Mouse (Mus musculus): ENCODE data around the gene Bcas3. TPM values are rescaled to one million over a fixed set of nuclear protein-coding genes. Genes with fewer than 3 reads are reported as not detected.

Gene Bcas3
- polyA plus RNA-seq, 2 experiments = 22.2 to 28.2 TPM

- 73% methylated on average over 15 of the region's 15 CpGs for WGBS
- H3K27ac ChIP-seq (replicated peaks; ENCODE audit: low read depth, low read length) = no peak overlapping the region
- no peak for ATAC-seq (ENCODE audit: low FRiP score, low read depth)
These were observed 225.1 kb downstream of the Bcas3 start for GRCm38 (mm10) chr11:85577816-85578645.

GRCm38 (mm10) chr11:85584086-85584485 lies 231.1 kb downstream of the Bcas3 start:
- H3K36me3 ChIP-seq (ENCODE audit: control insufficient read depth, insufficient read depth, low read length) = no peaks in the 10 kb centered on the region
- H3K4me1 ChIP-seq (ENCODE audit: control insufficient read depth, insufficient read depth, low read length) = no peaks in the 10 kb centered on the region
- H3K27ac ChIP-seq (replicated peaks; ENCODE audit: low read depth, low read length) = no peak overlapping the region
- H3K9ac ChIP-seq (ENCODE audit: low read depth, low read length, severe bottlenecking) = no peak overlapping the region
- ATAC-seq (ENCODE audit: low FRiP score, low read depth) (no peak), DNase-seq (ENCODE audit: low spot score) (no peak)
- no peak overlapping the region for H3K4me2 ChIP-seq (replicated peaks; ENCODE audit: low read depth, low read length, severe bottlenecking)
- WGBS = 19% methylated on average over 8 of the region's 8 CpGs
- H3K9me3 ChIP-seq (ENCODE audit: control insufficient read depth, low read length) = no peaks in the 10 kb centered on the region
- TF ChIP-seq POLR2A (IDR thresholded peaks at IDR 0.05; ENCODE audit: borderline replicate concordance, extremely low read depth, insufficient read depth, insufficient read length) = no peak
- no peak overlapping the region for H3K4me3 ChIP-seq (replicated peaks; ENCODE audit: low read length)
- H3K27me3 ChIP-seq (ENCODE audit: control insufficient read depth, insufficient read depth, low read length) = no peaks in the 10 kb centered on the region

More at GRCm38 (mm10) chr11:85577816-85578645, 225.1 kb downstream of the Bcas3 start:
- Histone ChIP-seq H3K36me3 (ENCODE audit: control insufficient read depth, insufficient read depth, low read length) (no peaks in the 10 kb centered on the region), H3K27me3 (ENCODE audit: control insufficient read depth, insufficient read depth, low read length) (no peaks in the 10 kb centered on the region), H3K4me1 (ENCODE audit: control insufficient read depth, insufficient read depth, low read length) (0 out of 2 replicates have a peak, but pooled peaks cover 3% of the 10 kb centered on the region), H3K9ac (ENCODE audit: low read depth, low read length, severe bottlenecking) (no peak overlapping the region), H3K9me3 (ENCODE audit: control insufficient read depth, low read length) (no peaks in the 10 kb centered on the region), H3K4me3 (replicated peaks; ENCODE audit: low read length) (no peak overlapping the region), H3K4me2 (replicated peaks; ENCODE audit: low read depth, low read length, severe bottlenecking) (no peak overlapping the region)
- no peak for DNase-seq (ENCODE audit: low spot score)
- TF ChIP-seq POLR2A (IDR thresholded peaks at IDR 0.05; ENCODE audit: borderline replicate concordance, extremely low read depth, insufficient read depth, insufficient read length) = no peak

- no peaks in the 10 kb centered on the region for H3K4me1 ChIP-seq (ENCODE audit: control insufficient read depth, insufficient read depth, low read length)
- no peaks in the 10 kb centered on the region for H3K36me3 ChIP-seq (ENCODE audit: control insufficient read depth, insufficient read depth, low read length)
- H3K27ac ChIP-seq (replicated peaks; ENCODE audit: low read depth, low read length) = no peak overlapping the region
- DNase-seq (ENCODE audit: low spot score) (no peak), ATAC-seq (ENCODE audit: low FRiP score, low read depth) (no peak)
- WGBS = 76% methylated on average over 3 of the region's 3 CpGs
- no peak overlapping the region for H3K4me3 ChIP-seq (replicated peaks; ENCODE audit: low read length)
- H3K9me3 ChIP-seq (ENCODE audit: control insufficient read depth, low read length) = no peaks in the 10 kb centered on the region
- no peak overlapping the region for H3K9ac ChIP-seq (ENCODE audit: low read depth, low read length, severe bottlenecking)
- H3K4me2 ChIP-seq (replicated peaks; ENCODE audit: low read depth, low read length, severe bottlenecking) = no peak overlapping the region
- TF ChIP-seq POLR2A (IDR thresholded peaks at IDR 0.05; ENCODE audit: borderline replicate concordance, extremely low read depth, insufficient read depth, insufficient read length) = no peak
- no peaks in the 10 kb centered on the region for H3K27me3 ChIP-seq (ENCODE audit: control insufficient read depth, insufficient read depth, low read length)
These were observed 240.7 kb downstream of the Bcas3 start for GRCm38 (mm10) chr11:85593636-85594035.

- ATAC-seq (ENCODE audit: low FRiP score, low read depth) = no peak
These were observed 246.3 kb downstream of the Bcas3 start for GRCm38 (mm10) chr11:85599251-85599650.

GRCm38 (mm10) chr11:85603546-85604322 lies 250.8 kb downstream of the Bcas3 start:
- 93% methylated on average over 3 of the region's 3 CpGs for WGBS
- no peak for ATAC-seq (ENCODE audit: low FRiP score, low read depth)
- no peak overlapping the region for H3K4me2 ChIP-seq (replicated peaks; ENCODE audit: low read depth, low read length, severe bottlenecking)
- no peaks in the 10 kb centered on the region for H3K36me3 ChIP-seq (ENCODE audit: control insufficient read depth, insufficient read depth, low read length)
- no peak overlapping the region for H3K27ac ChIP-seq (replicated peaks; ENCODE audit: low read depth, low read length)
- H3K27me3 ChIP-seq (ENCODE audit: control insufficient read depth, insufficient read depth, low read length) = no peaks in the 10 kb centered on the region
- DNase-seq (ENCODE audit: low spot score) = no peak
- H3K4me3 ChIP-seq (replicated peaks; ENCODE audit: low read length) = no peak overlapping the region
- no peak overlapping the region for H3K9ac ChIP-seq (ENCODE audit: low read depth, low read length, severe bottlenecking)
- no peaks in the 10 kb centered on the region for H3K9me3 ChIP-seq (ENCODE audit: control insufficient read depth, low read length)
- H3K4me1 ChIP-seq (ENCODE audit: control insufficient read depth, insufficient read depth, low read length) = no peaks in the 10 kb centered on the region
- no peak for TF ChIP-seq POLR2A (IDR thresholded peaks at IDR 0.05; ENCODE audit: borderline replicate concordance, extremely low read depth, insufficient read depth, insufficient read length)

More at GRCm38 (mm10) chr11:85599251-85599650, 246.3 kb downstream of the Bcas3 start:
- no peak overlapping the region for H3K9ac ChIP-seq (ENCODE audit: low read depth, low read length, severe bottlenecking)
- no peak for TF ChIP-seq POLR2A (IDR thresholded peaks at IDR 0.05; ENCODE audit: borderline replicate concordance, extremely low read depth, insufficient read depth, insufficient read length)
- H3K9me3 ChIP-seq (ENCODE audit: control insufficient read depth, low read length) = no peaks in the 10 kb centered on the region
- DNase-seq (ENCODE audit: low spot score) = no peak
- H3K4me2 ChIP-seq (replicated peaks; ENCODE audit: low read depth, low read length, severe bottlenecking) = no peak overlapping the region
- no peaks in the 10 kb centered on the region for H3K36me3 ChIP-seq (ENCODE audit: control insufficient read depth, insufficient read depth, low read length)
- no peaks in the 10 kb centered on the region for H3K4me1 ChIP-seq (ENCODE audit: control insufficient read depth, insufficient read depth, low read length)
- H3K27ac ChIP-seq (replicated peaks; ENCODE audit: low read depth, low read length) = no peak overlapping the region
- no peak overlapping the region for H3K4me3 ChIP-seq (replicated peaks; ENCODE audit: low read length)
- no peaks in the 10 kb centered on the region for H3K27me3 ChIP-seq (ENCODE audit: control insufficient read depth, insufficient read depth, low read length)
